10 mouse cellular contexts compared by ENCODE assay signal in genomic region chr1:171074283-171074682, GRCm38 (mm10). TPM values are rescaled to one million over a fixed set of nuclear protein-coding genes. Genes with fewer than 3 reads are reported as not detected.
DNase-seq lines count a peak whose midpoint lies in the region; ATAC-seq and TF ChIP-seq lines count a peak whose summit lies in the region.
"Not testable (repeated sequence)": the region's sequence is repeated elsewhere in the genome, so short reads cannot be mapped to it uniquely, and the experiment has no call there.
"Had no signal": no experiment of that assay in that cellular context is flagged by ENCODE, and none has a peak within 500 bp of the region (broad histone marks: within the 10 kb centered on the region; RNA-seq: fewer than 3 reads in every experiment).

No protein-coding gene starts in this region.

- TF ChIP-seq CTCF in stomach, postnatal 0 days (IDR thresholded peaks at IDR 0.05; ENCODE audit: low read depth), result not testable (repeated sequence)

- 30% methylated on average over 6 of the region's 10 CpGs for WGBS in forebrain, embryonic 12.5 days
- WGBS in hindbrain, embryonic 10.5 days, result 18% methylated on average over 8 of the region's 10 CpGs
- 12% methylated on average over 4 of the region's 10 CpGs for WGBS in lung, embryonic 16.5 days
- WGBS in stomach, postnatal 0 days, result 34% methylated on average over 4 of the region's 10 CpGs

- TF ChIP-seq EP300 in stomach, postnatal 0 days (optimal IDR thresholded peaks at IDR 0.05), result not testable (repeated sequence)

- 0 out of 2 replicates have a peak, but pooled peaks have one; percentile 3 for ATAC-seq in forebrain, embryonic 12.5 days (ENCODE audit: low FRiP score)
- peak; percentile 18 for ATAC-seq in lung, embryonic 16.5 days (ENCODE audit: low read depth)
- peak; percentile 9; the same call in 1 of the 2 replicates for ATAC-seq in stomach, postnatal 0 days (ENCODE audit: low FRiP score, low TSS enrichment)

- H3K27ac ChIP-seq in ES-E14 (ENCODE audit: insufficient read depth, low read depth, low read length, poor library complexity, severe bottlenecking); forebrain, embryonic 12.5 days; hindbrain, embryonic 10.5 days; lung, embryonic 16.5 days (ENCODE audit: low read length); stomach, postnatal 0 days (replicated peaks): not testable (repeated sequence)

- intact Hi-C loops in left cerebral cortex, postnatal 25 days (cut with DNase I), result not testable (repeated sequence)

- peak; percentile 46 for DNase-seq in ES-E14 (ENCODE audit: low read depth, low spot score)
- peak; percentile 10 for DNase-seq in cerebellum, adult 9-11 months
- peak; percentile 60 for DNase-seq in hindbrain, embryonic 10.5 days (ENCODE audit: low spot score)
- peak; percentile 28 to 56 for DNase-seq in left cerebral cortex, postnatal 25 days (ENCODE audit: low spot score in 2 of 2)
- peak; percentile 64 for DNase-seq in neural tube, embryonic 10.5 days (ENCODE audit: extremely low spot score, low spot score)
- peak; percentile 26 for DNase-seq in stomach, postnatal 0 days (ENCODE audit: low spot score)

- H3K4me1 ChIP-seq in ES-E14 (ENCODE audit: control insufficient read depth in 2 of 2, insufficient read depth in 2 of 2, low read length in 2 of 2, poor library complexity in 1 of 2); forebrain, embryonic 12.5 days; hindbrain, embryonic 10.5 days (replicated peaks); lung, embryonic 16.5 days (replicated peaks; ENCODE audit: control insufficient read depth, insufficient read depth, low read length); stomach, postnatal 0 days (replicated peaks; ENCODE audit: control insufficient read depth, insufficient read depth): not testable (repeated sequence)

- H3K9ac ChIP-seq in ES-E14 (ENCODE audit: insufficient read depth, low read depth, low read length, poor library complexity, severe bottlenecking); forebrain, embryonic 12.5 days; lung, embryonic 16.5 days (ENCODE audit: low read length); stomach, postnatal 0 days (ENCODE audit: low read length): not testable (repeated sequence)

- not testable (repeated sequence) for H3K4me3 ChIP-seq in ES-E14 (ENCODE audit: insufficient read depth in 1 of 2, low read depth in 1 of 2, low read length in 2 of 2, poor library complexity in 1 of 2, severe bottlenecking in 1 of 2); forebrain, embryonic 12.5 days (replicated peaks); hindbrain, embryonic 10.5 days; lung, embryonic 16.5 days (ENCODE audit: low read length); stomach, postnatal 0 days (ENCODE audit: low read depth, low read length)

- peaks cover 49% of the 10 kb centered on the region for H3K27me3 ChIP-seq in forebrain, embryonic 12.5 days
- H3K27me3 ChIP-seq in hindbrain, embryonic 10.5 days (ENCODE audit: insufficient read depth, poor library complexity, severe bottlenecking), result peaks cover 53% of the 10 kb centered on the region
- H3K27me3 ChIP-seq in lung, embryonic 16.5 days (ENCODE audit: control insufficient read depth, insufficient read depth, low read depth, low read length), result peaks cover 26% of the 10 kb centered on the region
- H3K27me3 ChIP-seq in stomach, postnatal 0 days (ENCODE audit: control insufficient read depth, insufficient read depth, low read length), result not testable (repeated sequence)

- not testable (repeated sequence) for H3K9me3 ChIP-seq in ES-E14 (ENCODE audit: control insufficient read depth, insufficient read depth, low read depth, low read length); forebrain, embryonic 12.5 days; hindbrain, embryonic 10.5 days; lung, embryonic 16.5 days (ENCODE audit: control insufficient read depth, low read length); stomach, postnatal 0 days (ENCODE audit: control insufficient read depth, low read length)

- in situ Hi-C loops in ES-E14 (cut with MboI; ENCODE audit: low sequenced_read_pairs in 2 of 2, unreplicated experiment in 2 of 2), result not testable (repeated sequence)

- H3K4me2 ChIP-seq in forebrain, embryonic 12.5 days; lung, embryonic 16.5 days (ENCODE audit: low read depth, low read length); stomach, postnatal 0 days (replicated peaks; ENCODE audit: low read depth): not testable (repeated sequence)

- not testable (repeated sequence) for H3K36me3 ChIP-seq in ES-E14 (ENCODE audit: control insufficient read depth, insufficient read depth, low read length, poor library complexity, severe bottlenecking); forebrain, embryonic 12.5 days (replicated peaks); hindbrain, embryonic 10.5 days; lung, embryonic 16.5 days (ENCODE audit: control insufficient read depth, insufficient read depth, low read length); stomach, postnatal 0 days (ENCODE audit: control insufficient read depth, insufficient read depth, low read length)

RNA-seq across cellular contexts. Expression of gene Fcgr3, which starts 9.5 kb away (rescaled TPM):
- 0.32 and 0.40 TPM in 2 replicates for total RNA-seq in ES-E14 (2012; rRNA removed)
- 4.8 and 4.9 TPM in 2 replicates for polyA plus RNA-seq in forebrain, embryonic 12.5 days (2016; fragmentation: Nextera tagmentation; extraction: Ambion mirVana)
- 4.7 and 7.6 TPM in 2 replicates for polyA plus RNA-seq in hindbrain, embryonic 10.5 days (2016; fragmentation: Nextera tagmentation; extraction: Ambion mirVana)
- 10 to 100 TPM; 13.8 TPM for total RNA-seq in left cerebral cortex, postnatal 25 days (2021)
- polyA plus RNA-seq in lung, embryonic 16.5 days (2015; fragmentation: Nextera tagmentation; extraction: Ambion mirVana), result 12.7 and 19.3 TPM in 2 replicates
- polyA plus RNA-seq in stomach, postnatal 0 days (2015; fragmentation: Nextera tagmentation; extraction: Ambion mirVana), result 17.9 and 21.0 TPM in 2 replicates

RNA-seq across cellular contexts. Expression of gene Cfap126, which starts 39.4 kb away (rescaled TPM):
- not detected in 2 replicates for total RNA-seq in ES-E14 (2012; rRNA removed)
- polyA plus RNA-seq in forebrain, embryonic 12.5 days (2016; fragmentation: Nextera tagmentation; extraction: Ambion mirVana), result 3.9 and 5.2 TPM in 2 replicates
- 5.4 and 13.0 TPM in 2 replicates for polyA plus RNA-seq in hindbrain, embryonic 10.5 days (2016; fragmentation: Nextera tagmentation; extraction: Ambion mirVana)
- under 1 TPM; 0.34 to 0.43 TPM for total RNA-seq in left cerebral cortex, postnatal 25 days (2021)
- 15.7 and 20.4 TPM in 2 replicates for polyA plus RNA-seq in lung, embryonic 16.5 days (2015; fragmentation: Nextera tagmentation; extraction: Ambion mirVana)
- polyA plus RNA-seq in stomach, postnatal 0 days (2015; fragmentation: Nextera tagmentation; extraction: Ambion mirVana), result 3.7 and 4.0 TPM in 2 replicates

RNA-seq across cellular contexts. Expression of gene Fcgr4, which starts 55.6 kb away (rescaled TPM):
- total RNA-seq in ES-E14 (2012; rRNA removed), result 0.49 TPM in 1 of 2 replicates, not detected in the other
- polyA plus RNA-seq in forebrain, embryonic 12.5 days (2016; fragmentation: Nextera tagmentation; extraction: Ambion mirVana), result 0.26 and 0.31 TPM in 2 replicates
- 0.30 and 0.64 TPM in 2 replicates for polyA plus RNA-seq in hindbrain, embryonic 10.5 days (2016; fragmentation: Nextera tagmentation; extraction: Ambion mirVana)
- total RNA-seq in left cerebral cortex, postnatal 25 days (2021), result not detected
- 0.39 and 0.84 TPM in 2 replicates for polyA plus RNA-seq in lung, embryonic 16.5 days (2015; fragmentation: Nextera tagmentation; extraction: Ambion mirVana)
- polyA plus RNA-seq in stomach, postnatal 0 days (2015; fragmentation: Nextera tagmentation; extraction: Ambion mirVana), result 1.1 and 1.2 TPM in 2 replicates
- total RNA-seq: gastrocnemius, postnatal 25 days; left cerebral cortex, postnatal 14 days had no signal

Comparison
In these comparisons a context has a peak if more than half of its experiments do, and no peak if none do; other contexts are left out.
1. DNase-seq: peak in every context shown above with its lines; median percentile 64 in neural tube, embryonic 10.5 days; 60 in hindbrain, embryonic 10.5 days; 46 in ES-E14; 42 in left cerebral cortex, postnatal 25 days; 26 in stomach, postnatal 0 days; 10 in cerebellum, adult 9-11 months.